Mouse (Mus musculus): ENCODE results near the gene L1cam. TPM values are rescaled to one million over a fixed set of nuclear protein-coding genes. Genes with fewer than 3 reads are reported as not detected.

The L1cam gene
- 12.5 and 39.4 TPM in 2 replicates for polyA plus RNA-seq (2015; fragmentation: Nextera tagmentation; extraction: Ambion mirVana)

GRCm38 (mm10) chrX:73895719-73896118 is at the start of gene L1cam:
Gene L1cam, minus strand, starts transcription at chrX:73896105.

GRCm38 (mm10) chrX:73930402-73931062 is 34.6 kb upstream of the L1cam start, which contains the start of gene Renbp:
Gene Renbp, minus strand, starts transcription at chrX:73930850.

GRCm38 (mm10) chrX:73921823-73922549 is 26.1 kb upstream of the L1cam start, which contains the start of the genes Arhgap4 and Naa10:
Gene Arhgap4, minus strand, starts transcription at chrX:73921870.
Gene Naa10, minus strand, starts transcription at chrX:73921944.

GRCm38 (mm10) chrX:73891551-73892152 is 4.3 kb downstream of the L1cam start, which contains the start of gene Avpr2:
Gene Avpr2, plus strand, starts transcription at chrX:73892102.

GRCm38 (mm10) chrX:73824185-73825151 is 71.4 kb downstream of the L1cam start, which contains the start of gene Pdzd4:
Gene Pdzd4, minus strand, starts transcription at chrX:73824969.

Other genes starting within 250 kb of the L1cam start
- gene Pnck, start 236.0 kb downstream of the L1cam start, polyA plus RNA-seq (2015; fragmentation: Nextera tagmentation; extraction: Ambion mirVana): 21.9 and 26.7 TPM in 2 replicates
- 5.1 and 6.5 TPM in 2 replicates for gene Slc6a8, start 223.0 kb downstream of the L1cam start, polyA plus RNA-seq (2015; fragmentation: Nextera tagmentation; extraction: Ambion mirVana)
- gene Bcap31, start 179.9 kb downstream of the L1cam start, polyA plus RNA-seq (2015; fragmentation: Nextera tagmentation; extraction: Ambion mirVana): 247 and 325 TPM in 2 replicates
- gene Abcd1, start 179.5 kb downstream of the L1cam start, polyA plus RNA-seq (2015; fragmentation: Nextera tagmentation; extraction: Ambion mirVana): 13.7 and 17.9 TPM in 2 replicates
- 0.84 and 1.1 TPM in 2 replicates for gene Plxnb3, start 139.0 kb downstream of the L1cam start, polyA plus RNA-seq (2015; fragmentation: Nextera tagmentation; extraction: Ambion mirVana)
- gene Srpk3, start 121.7 kb downstream of the L1cam start, polyA plus RNA-seq (2015; fragmentation: Nextera tagmentation; extraction: Ambion mirVana): 0.60 and 1.4 TPM in 2 replicates
- gene Idh3g, start 109.2 kb downstream of the L1cam start, polyA plus RNA-seq (2015; fragmentation: Nextera tagmentation; extraction: Ambion mirVana): 175 and 260 TPM in 2 replicates
- gene Ssr4, start 109.1 kb downstream of the L1cam start, polyA plus RNA-seq (2015; fragmentation: Nextera tagmentation; extraction: Ambion mirVana): 368 and 460 TPM in 2 replicates
- 0.47 and 0.80 TPM in 2 replicates for gene Pdzd4, start 71.1 kb downstream of the L1cam start, polyA plus RNA-seq (2015; fragmentation: Nextera tagmentation; extraction: Ambion mirVana)
- gene Avpr2, start 4.0 kb downstream of the L1cam start, polyA plus RNA-seq (2015; fragmentation: Nextera tagmentation; extraction: Ambion mirVana): 0.14 and 0.32 TPM in 2 replicates
- 1.3 and 2.4 TPM in 2 replicates for gene Arhgap4, start 25.8 kb upstream of the L1cam start, polyA plus RNA-seq (2015; fragmentation: Nextera tagmentation; extraction: Ambion mirVana)
- gene Naa10, start 25.8 kb upstream of the L1cam start, polyA plus RNA-seq (2015; fragmentation: Nextera tagmentation; extraction: Ambion mirVana): 78.0 and 87.4 TPM in 2 replicates
- gene Renbp, start 34.7 kb upstream of the L1cam start, polyA plus RNA-seq (2015; fragmentation: Nextera tagmentation; extraction: Ambion mirVana): 37.8 and 46.5 TPM in 2 replicates
- gene Hcfc1, start 70.3 kb upstream of the L1cam start, polyA plus RNA-seq (2015; fragmentation: Nextera tagmentation; extraction: Ambion mirVana): 19.2 and 25.3 TPM in 2 replicates
- gene Irak1, start 127.8 kb upstream of the L1cam start, polyA plus RNA-seq (2015; fragmentation: Nextera tagmentation; extraction: Ambion mirVana): 41.3 and 70.0 TPM in 2 replicates
- gene Opn1mw, start 231.4 kb upstream of the L1cam start, polyA plus RNA-seq (2015; fragmentation: Nextera tagmentation; extraction: Ambion mirVana): 0.25 TPM in 1 of 2 replicates, not detected in the other
- gene Mecp2, start 239.3 kb upstream of the L1cam start, polyA plus RNA-seq (2015; fragmentation: Nextera tagmentation; extraction: Ambion mirVana): 5.3 and 10.1 TPM in 2 replicates